Mouse (Mus musculus): ENCODE measurements around the gene Tpmt.

DNA sequence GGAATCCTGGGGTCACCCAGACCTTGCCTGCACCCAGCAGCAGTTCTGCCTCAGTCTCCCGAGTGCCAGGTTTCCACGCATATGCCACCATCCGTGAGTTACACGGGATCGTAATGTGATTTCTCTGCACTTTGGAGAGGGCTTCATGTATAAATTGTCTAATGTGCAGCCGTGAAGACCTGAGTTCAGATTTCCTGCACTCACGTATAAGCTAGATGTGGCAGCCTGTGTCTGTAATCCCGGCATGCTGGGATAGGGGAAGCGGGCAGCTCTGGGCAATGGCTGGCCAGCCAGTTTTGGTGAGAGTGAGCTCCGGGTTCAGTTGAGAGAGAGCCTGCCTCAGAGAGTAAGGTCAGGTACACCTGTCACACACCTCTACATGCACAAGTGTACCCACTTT, 22.0 kb upstream of the Tpmt start:
- TF ChIP-seq CTCF (IDR thresholded peaks at IDR 0.05; ENCODE audit: low read depth) = no peak
- TF ChIP-seq EP300 (IDR thresholded peaks at IDR 0.05; ENCODE audit: low read depth) = no peak

Data from liver, embryonic 14.5 days (tissue).